Mouse (Mus musculus) small intestine, adult 2 months (tissue): ENCODE data around the gene Neurl2.

Source experiments
- CTCF ChIP-seq: fragments of 200-500 bp; IDR thresholded peaks from 2 replicates; pipeline ENCODE4 v1.5.1; 2012; ENCODE audit warnings: low read depth, mild to moderate bottlenecking, control low read depth, inconsistent platforms, low read length, moderate library complexity, mixed read lengths; ENCODE audit not compliant: insufficient replicate concordance, insufficient read length; ENCODE audit errors: extremely low read depth
- POLR2A ChIP-seq: fragments of 200-500 bp; IDR thresholded peaks from 2 replicates; pipeline ENCODE4 v1.6.1; 2012; ENCODE audit warnings: low read depth, mild to moderate bottlenecking, control low read depth, inconsistent platforms, low read length, moderate library complexity

DNA sequence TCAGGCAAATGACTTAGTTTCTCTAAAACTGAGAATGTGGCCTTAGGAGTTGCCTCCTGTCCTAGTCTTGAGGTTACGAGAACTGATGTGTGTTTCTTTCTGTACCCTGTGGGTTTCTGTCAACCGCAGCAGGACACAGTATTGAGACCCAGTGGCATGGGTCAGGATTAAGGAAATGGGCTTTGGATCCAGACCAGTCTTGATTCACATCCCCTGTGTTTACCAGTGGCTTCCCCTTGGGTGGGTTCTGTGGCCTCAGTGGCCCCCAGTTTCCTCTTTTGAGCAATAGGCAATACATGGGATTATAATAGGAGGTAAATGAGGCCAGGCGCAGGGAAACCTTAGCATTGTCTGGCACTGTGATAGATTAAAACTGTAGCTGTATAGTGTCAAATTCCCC, 46.2 kb downstream of the Neurl2 start:
- TF ChIP-seq POLR2A (no peak), CTCF (no peak)
